Mouse (Mus musculus): ENCODE results near the gene Tmem37.

Tmem37 gene

DNA sequence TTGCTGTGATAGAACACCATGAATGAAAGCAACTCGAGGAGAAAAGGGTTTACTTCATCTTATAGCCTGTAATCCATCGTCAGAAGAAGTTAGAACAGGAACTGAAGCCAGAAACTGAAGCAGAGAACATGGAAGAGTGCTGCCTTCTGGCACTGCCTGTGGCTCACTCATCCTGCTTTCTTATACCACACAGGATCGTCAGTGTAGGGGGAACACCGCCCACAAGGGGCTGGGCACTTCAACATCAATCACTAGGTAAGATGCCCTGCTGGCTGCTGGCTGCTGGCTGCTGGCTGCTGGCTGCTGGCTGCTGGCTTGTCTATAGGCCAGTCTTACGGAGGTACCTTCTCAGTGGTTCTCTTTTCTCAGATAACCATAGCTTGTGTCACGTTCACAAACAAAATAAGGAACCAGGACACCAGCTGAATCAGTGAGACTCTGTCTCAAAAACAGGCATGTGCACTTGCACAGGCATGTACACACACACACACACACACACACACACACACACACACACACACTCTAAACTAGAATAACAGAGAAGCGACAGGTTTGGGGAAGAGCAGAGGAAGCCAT lies 53.5 kb downstream of the Tmem37 start:
- no peak for DNase-seq (ENCODE audit: extremely low read depth, insufficient read length, low spot score)

DNA sequence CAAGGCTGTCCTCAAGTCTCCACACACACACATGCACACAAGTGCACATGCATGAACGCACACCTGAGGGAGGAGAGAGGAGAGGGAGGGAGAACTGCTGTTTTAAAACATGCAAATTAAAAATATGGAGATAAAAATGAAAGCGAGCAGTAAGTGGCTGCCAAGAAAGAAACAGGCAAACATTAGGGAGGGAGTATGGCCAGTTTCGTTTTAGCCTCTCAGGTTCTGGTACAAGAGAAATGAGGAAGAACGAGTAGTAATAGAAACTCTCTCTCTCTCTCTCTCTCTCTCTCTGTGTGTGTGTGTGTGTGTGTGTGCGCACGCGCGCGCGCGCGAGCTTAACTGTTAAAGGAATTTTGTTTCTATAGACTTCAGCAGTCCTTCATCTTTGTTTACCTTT lies 54.4 kb downstream of the Tmem37 start:
- no peak for DNase-seq (ENCODE audit: extremely low read depth, insufficient read length, low spot score)

DNA sequence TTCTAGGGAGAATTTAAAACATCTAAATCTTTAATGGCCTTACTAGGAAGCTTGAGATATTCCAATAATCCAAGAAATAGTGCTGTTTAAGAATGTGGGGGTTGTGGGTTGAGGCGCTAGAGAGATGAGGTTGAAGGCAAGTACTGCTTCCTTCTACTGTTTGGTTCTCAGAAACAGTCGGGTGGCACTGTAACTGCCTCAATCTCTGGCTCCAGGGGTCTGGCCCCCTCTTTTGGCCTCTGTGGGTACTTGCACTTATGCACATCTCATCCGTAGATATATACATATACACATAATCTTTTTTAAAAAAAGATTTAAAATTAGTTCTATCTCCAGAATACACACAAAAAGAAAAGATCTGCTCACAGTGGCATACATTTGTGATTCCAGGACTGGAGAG lies 55.0 kb downstream of the Tmem37 start:
- DNase-seq (ENCODE audit: extremely low read depth, insufficient read length, low spot score): no peak
